Mouse (Mus musculus) E14TG2a.4 (cell line): ENCODE data around the gene Akap2.

Experiments used
- H3K27me3 ChIP-seq: 2 replicates; pipeline ENCODE4 v1.6.1; 2014; ENCODE audit warnings: low read length, control low read depth; ENCODE audit not compliant: insufficient read depth
- H3K36me3 ChIP-seq: 2 replicates; pipeline ENCODE4 v1.6.1; 2014; ENCODE audit warnings: low read length, control low read depth; ENCODE audit not compliant: insufficient read depth
- H3K4me1 ChIP-seq: replicated peaks from 2 replicates; pipeline ENCODE4 v1.6.1; 2014; ENCODE audit warnings: low read depth, low read length, control low read depth
- H3K4me3 ChIP-seq: replicated peaks from 2 replicates; pipeline ENCODE4 v1.5.1; 2014; ENCODE audit warnings: mild to moderate bottlenecking, low read length
- H3K9me3 ChIP-seq: 2 replicates; pipeline ENCODE4 v1.6.1; 2014; ENCODE audit warnings: low read length, control low read depth
- CTCF ChIP-seq: conservative IDR thresholded peaks from 2 replicates; pipeline ENCODE4 v1.5.1; 2014; ENCODE audit warnings: low read length
- NANOG ChIP-seq: IDR thresholded peaks from 2 replicates; pipeline ENCODE4 v1.6.1; 2014; ENCODE audit warnings: borderline replicate concordance, low read length, mixed read lengths
- POU5F1 ChIP-seq: IDR thresholded peaks from 2 replicates; pipeline ENCODE4 v1.6.1; 2014; ENCODE audit warnings: low read length, borderline replicate concordance

Gene Akap2

DNA sequence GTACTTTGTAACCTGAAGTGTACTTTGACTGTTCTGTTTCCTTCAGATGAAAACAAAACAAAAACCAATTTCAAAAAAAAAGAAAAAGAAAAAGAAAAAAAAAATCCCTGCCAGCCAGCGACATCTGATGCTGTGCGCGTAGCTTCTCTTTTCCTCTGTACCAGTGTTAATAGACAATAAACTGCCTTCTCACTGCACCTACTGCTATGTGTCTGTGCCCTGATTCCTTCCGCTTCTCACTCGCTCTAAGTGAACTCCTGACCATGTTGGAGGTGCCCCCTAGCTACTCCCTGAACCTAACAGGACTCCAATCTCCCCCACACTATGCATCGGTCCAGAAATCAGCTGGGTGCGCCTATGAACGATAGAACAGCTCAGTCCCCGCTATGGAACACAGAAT, at the start of gene Akap2:
Gene Akap2 (plus strand): TSS at position 304 of the 400 bp plus-strand sequence.
- H3K9me3 ChIP-seq = 0 out of 2 replicates have a peak, but pooled peaks cover 7% of the 10 kb centered on the region
- no peak for TF ChIP-seq POU5F1
- TF ChIP-seq CTCF = no peak
- no peak for TF ChIP-seq NANOG
- H3K4me3 ChIP-seq = no peak within 1 kb of the TSS
- H3K27me3 ChIP-seq = no peaks in the 10 kb centered on the region
- peaks cover 28% of the 10 kb centered on the region for H3K4me1 ChIP-seq
- no peaks in the 10 kb centered on the region for H3K36me3 ChIP-seq

DNA sequence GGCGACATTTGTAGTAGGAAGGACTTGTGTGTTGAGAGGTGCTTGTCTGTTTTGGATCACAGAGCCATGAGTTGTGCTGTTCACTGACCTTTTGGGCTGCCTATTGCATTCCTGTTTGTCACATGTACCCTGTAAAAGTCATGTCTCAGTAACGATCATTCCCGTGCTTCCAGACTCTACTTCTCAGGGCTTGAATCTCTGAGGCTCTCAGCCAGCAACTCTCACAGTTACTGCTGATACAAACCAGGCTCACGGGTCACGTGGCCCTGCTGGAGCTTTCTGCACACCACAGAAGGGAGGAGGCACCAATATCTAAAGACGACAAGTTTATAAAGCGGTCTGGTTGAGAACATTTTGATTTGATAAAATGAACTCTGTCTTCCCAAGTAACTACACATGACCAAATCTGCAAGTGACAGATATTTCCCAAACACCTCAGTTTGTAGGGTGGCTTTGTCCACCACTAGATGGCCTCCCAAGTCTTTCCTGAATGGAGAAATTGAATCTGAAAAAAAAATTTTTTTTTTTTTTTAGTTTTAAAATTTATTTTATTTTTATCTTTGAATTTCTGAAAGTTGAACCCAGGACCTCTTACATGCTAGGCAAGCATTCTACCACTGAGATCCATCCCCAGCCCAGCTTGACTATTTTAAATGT, 46.5 kb upstream of the Akap2 start:
- Histone ChIP-seq H3K4me3 (no peak overlapping the region), H3K27me3 (peaks cover 5% of the 10 kb centered on the region; the same call in 1 of the 2 replicates), H3K36me3 (no peaks in the 10 kb centered on the region), H3K4me1 (peaks cover 34% of the 10 kb centered on the region), H3K9me3 (no peaks in the 10 kb centered on the region)
- no peak for TF ChIP-seq NANOG
- TF ChIP-seq POU5F1 = no peak
- TF ChIP-seq CTCF = peak; percentile 34

DNA sequence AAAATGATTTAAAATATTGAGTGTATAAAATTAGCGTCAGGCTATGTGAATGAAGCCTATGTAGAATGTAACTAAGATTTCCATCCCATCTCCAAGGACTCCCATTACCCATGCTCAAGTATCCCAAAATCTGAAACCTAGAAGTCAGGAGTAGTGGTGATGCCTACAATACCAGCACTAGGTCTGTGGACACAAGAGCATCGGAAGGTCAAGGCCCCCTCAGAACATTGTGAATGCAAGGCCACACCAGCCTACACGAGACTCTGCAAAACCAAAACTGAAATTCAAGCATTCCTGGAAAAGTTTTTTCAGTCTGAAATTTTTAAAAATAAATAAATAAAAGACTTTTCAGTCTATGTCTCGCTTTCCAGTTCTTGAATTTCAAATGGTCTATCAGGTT, 44.9 kb upstream of the Akap2 start:
- no peaks in the 10 kb centered on the region for H3K27me3 ChIP-seq
- no peaks in the 10 kb centered on the region for H3K36me3 ChIP-seq
- H3K9me3 ChIP-seq = no peaks in the 10 kb centered on the region
- no peak overlapping the region for H3K4me3 ChIP-seq
- peaks cover 45% of the 10 kb centered on the region for H3K4me1 ChIP-seq
- TF ChIP-seq NANOG = no peak
- no peak for TF ChIP-seq POU5F1
- TF ChIP-seq CTCF = no peak

DNA sequence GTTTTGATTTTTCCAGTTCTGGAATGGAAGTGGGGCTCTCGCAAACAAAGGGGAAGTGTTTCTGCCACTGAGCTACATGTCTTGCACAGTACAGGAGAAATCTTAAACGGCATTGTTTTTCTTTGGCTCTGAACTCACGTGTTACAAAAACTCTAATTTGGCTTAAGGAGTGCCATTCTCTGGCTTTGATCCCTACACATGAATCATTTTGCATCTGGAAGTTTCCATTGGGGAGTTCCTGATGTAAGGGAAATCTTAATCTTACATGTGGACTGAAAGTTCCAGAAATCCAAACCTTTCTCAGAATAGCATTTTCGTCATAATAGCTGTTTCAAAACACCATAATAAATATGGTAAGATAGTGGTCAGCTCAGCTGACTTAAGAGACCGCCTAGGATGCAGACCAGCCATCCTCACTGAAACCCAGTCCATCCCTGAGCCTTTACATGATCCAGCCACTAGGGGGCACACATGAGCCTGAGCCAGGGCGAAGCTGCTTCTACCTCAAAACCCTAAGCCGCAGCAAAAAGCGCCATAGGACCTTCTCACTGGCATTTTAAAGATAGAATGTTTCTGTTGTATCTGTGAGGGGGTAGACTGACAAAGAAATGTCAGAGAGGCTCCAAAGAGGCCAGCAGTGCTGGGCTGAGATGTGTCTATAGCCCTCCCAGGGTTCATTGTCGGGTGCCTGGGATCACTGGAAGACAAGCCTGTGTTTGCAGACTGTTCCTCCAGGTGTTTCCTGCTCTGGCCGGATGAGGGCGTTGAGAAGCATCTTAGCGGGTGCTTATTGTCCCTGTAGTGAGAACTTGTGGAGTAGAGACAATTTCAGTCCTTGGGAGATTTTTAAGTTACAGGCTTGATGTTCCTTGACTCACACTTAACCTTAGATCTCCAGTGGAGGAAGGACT, 44.2 kb upstream of the Akap2 start:
- Histone ChIP-seq H3K9me3 (no peaks in the 10 kb centered on the region), H3K4me3 (peak overlapping the region; percentile 51), H3K27me3 (0 out of 2 replicates have a peak, but pooled peaks cover 4% of the 10 kb centered on the region), H3K36me3 (no peaks in the 10 kb centered on the region), H3K4me1 (peaks cover 52% of the 10 kb centered on the region)
- TF ChIP-seq CTCF (peak; percentile 86), POU5F1 (no peak)

DNA sequence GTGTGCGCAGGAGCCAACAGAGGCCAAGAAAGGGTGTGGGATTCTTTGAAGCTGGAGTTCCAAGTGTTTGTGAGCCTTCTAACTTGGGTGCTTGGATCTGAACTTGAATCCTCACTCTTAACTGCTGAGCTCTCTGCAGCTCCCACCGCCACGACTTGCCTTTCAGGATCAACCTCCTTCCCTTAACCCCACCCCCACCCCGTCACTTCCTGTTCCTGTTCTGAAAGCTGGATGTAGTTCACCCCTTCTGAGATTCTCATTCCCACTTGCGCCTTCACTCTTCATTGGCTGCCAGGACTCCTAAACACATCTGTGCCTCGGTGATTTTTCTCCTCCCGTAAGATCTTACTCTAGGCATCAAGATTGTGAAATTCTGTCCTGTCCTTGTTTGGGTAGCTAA, 43.1 kb upstream of the Akap2 start:
- H3K4me1 ChIP-seq = peaks cover 59% of the 10 kb centered on the region
- TF ChIP-seq POU5F1 (no peak), NANOG (no peak), CTCF (no peak)
- H3K27me3 ChIP-seq = peaks cover 7% of the 10 kb centered on the region; the same call in 1 of the 2 replicates

DNA sequence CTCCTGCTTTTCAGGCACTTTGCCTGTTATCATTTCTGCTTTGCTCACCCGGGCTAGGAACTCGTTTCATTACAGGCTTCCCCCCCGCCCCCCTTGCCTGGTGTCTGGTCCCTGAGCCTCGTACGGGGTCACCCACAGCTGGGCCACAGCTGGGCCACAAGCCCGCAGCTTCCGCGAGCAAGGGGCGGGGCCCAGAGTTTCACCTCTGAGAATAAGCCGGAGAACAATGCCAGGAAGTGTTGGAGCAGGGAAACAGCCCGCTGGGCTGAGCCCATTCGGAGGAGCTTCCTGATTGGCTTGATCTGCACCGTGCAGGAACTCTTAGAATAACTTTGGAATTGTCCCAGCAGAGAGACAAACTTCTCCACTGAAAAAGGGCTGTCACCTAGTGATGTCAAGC, 42.1 kb upstream of the Akap2 start:
- Histone ChIP-seq H3K9me3 (no peaks in the 10 kb centered on the region), H3K4me3 (peak overlapping the region; percentile 63), H3K27me3 (peaks cover 7% of the 10 kb centered on the region; the same call in 1 of the 2 replicates), H3K4me1 (peaks cover 62% of the 10 kb centered on the region), H3K36me3 (no peaks in the 10 kb centered on the region)
- no peak for TF ChIP-seq POU5F1
- no peak for TF ChIP-seq NANOG

More for the DNA sequence above, 43.1 kb upstream of the Akap2 start:
- Histone ChIP-seq H3K4me3 (peak overlapping the region; percentile 63), H3K9me3 (no peaks in the 10 kb centered on the region), H3K36me3 (no peaks in the 10 kb centered on the region)

DNA sequence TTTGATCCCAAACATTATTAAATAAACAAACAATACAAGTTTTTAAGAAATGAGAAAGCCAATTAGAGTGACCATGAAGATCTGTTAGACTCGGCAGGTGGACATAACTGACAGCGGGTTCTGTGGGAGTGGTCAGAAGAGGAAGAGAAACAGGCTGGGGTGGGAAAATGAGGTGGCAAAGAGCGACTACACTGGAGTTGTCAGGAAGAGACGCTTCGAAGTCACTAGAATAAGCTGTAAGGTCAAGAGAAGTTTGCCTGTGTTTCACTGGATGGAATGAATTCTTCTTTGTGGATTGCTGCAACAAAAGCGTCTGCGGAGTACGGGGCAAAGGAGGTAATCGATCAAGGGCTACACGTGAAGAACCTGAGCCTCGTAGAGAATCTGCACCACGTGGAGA, 39.5 kb upstream of the Akap2 start:
- H3K4me1 ChIP-seq = peaks cover 83% of the 10 kb centered on the region
- H3K36me3 ChIP-seq = no peaks in the 10 kb centered on the region
- peaks cover 7% of the 10 kb centered on the region; the same call in 1 of the 2 replicates for H3K27me3 ChIP-seq
- no peak for TF ChIP-seq CTCF
- no peak for TF ChIP-seq POU5F1
- no peak for TF ChIP-seq NANOG
- no peak overlapping the region for H3K4me3 ChIP-seq
- H3K9me3 ChIP-seq = no peaks in the 10 kb centered on the region

DNA sequence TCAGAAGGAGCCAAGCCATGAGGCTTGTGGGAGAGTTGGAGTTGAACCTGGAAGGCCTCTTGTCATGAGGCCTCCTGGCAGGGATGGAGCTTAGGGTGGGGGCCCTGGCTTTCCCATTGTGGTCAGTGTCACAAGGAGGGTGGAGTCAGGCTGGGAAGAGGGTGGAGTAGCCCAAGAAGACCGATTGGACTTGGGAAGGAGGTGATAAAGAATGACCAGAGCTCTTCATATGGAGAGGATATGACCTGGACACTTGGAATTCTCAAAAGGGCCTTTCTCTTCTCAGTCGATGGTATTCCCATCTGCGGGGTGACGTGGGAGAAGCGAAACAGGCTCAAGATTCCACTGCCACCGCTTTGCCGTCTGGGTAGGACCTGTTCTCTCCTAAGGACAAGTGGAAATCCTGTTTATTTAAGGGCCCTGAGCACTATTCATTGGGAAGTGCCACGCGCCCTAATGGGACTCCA, 38.4 kb upstream of the Akap2 start:
- peaks cover 87% of the 10 kb centered on the region for H3K4me1 ChIP-seq
- H3K36me3 ChIP-seq = no peaks in the 10 kb centered on the region
- no peaks in the 10 kb centered on the region for H3K9me3 ChIP-seq
- TF ChIP-seq NANOG = no peak
- no peak for TF ChIP-seq POU5F1
- TF ChIP-seq CTCF = no peak
- H3K4me3 ChIP-seq = no peak overlapping the region
- peaks cover 7% of the 10 kb centered on the region; the same call in 1 of the 2 replicates for H3K27me3 ChIP-seq
